Mouse (Mus musculus) spleen, postnatal 10 days (tissue): Measurements from ENCODE around the gene Ldah.

Experiments used
- DNase-seq, 2 experiments: peaks; one replicate each; pipeline ENCODE4 v3.0.0; 2021 to 2022; ENCODE audit warnings: low spot score in 2 of 2

Ldah gene

GRCm38 (mm10) chr12:8281225-8282017 is 73.5 kb downstream of the Ldah start:
- no peak for DNase-seq

DNA sequence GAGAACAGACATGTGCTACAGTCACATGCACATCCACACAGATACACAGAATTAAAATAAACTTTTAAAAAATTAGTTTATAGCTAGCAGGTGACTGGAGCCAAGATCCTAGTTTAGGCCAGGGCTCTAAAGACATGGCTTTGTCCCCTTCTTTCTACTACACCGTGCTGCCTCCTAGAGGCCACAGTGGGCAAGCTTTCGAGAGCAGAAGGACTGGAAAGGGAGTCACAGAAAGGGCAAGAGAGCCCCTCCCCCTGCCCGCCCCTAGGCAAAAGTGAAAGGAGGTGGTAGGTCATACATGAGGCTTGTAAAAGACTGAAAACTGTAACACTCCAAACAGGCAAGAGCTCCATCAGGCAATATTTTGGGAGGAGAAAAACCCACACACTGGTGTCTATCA is 80.1 kb downstream of the Ldah start:
- DNase-seq: no peak

DNA sequence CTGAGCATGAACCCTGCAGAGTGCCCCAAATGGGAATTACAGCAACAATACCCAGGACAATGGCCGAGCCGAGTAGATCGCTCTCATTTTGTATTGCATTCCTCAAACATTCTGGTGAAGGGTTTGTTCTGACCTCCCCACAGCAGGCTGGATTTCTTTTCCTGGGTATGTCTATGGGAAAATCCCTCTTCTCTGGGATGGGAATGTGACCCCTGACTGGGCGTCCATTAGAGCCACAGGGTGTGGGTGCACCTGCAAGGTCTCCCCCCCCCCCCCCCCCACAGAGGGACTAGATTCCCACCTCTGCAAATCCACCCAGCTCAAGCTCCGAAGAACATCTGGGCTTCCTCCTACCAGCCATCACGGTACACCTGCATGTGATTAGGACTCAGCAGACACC is 81.2 kb downstream of the Ldah start:
- no peak for DNase-seq

DNA sequence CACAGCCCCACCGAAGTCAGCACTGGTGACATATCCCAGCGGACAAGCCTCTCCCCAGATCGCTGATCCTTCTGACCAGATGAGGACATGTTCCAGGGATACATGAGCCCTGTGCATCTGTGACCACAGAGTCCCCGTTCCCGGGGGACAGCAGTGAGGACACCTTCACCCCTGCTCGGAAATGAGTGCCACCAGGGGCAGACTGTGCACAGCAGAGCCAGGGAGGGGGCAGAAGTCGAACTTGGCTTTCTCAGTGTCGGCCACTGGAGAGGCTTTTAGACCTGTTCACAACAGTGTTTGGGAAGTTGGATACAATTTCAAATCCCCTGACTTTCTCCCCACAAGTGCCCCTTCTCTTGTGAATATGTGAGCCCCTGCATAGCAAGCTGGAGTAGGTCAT is 81.6 kb downstream of the Ldah start:
- DNase-seq: no peak

- no peak for DNase-seq
These were observed 83.4 kb downstream of the Ldah start for GRCm38 (mm10) chr12:8291157-8291853.

- no peak for DNase-seq
These were observed 87.5 kb downstream of the Ldah start for GRCm38 (mm10) chr12:8295307-8295913.

DNA sequence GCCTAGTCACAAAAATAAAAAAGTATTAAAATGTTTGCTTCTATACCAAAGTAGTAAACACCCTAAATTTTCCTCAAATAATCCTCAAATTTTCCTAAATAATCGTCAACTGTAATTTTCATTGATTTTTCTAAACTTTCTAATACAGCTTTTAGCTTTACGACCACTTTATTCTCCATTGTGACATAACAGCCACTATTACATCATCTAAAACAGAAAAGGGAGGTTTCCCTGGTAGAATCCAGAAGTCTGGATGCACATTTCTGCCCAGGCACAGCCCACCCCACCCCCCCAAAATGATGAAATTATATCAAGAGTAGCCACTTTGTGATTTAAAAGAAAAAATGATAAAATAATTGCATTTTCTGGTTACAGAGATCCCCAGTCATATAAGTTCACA is 88.2 kb downstream of the Ldah start:
- no peak for DNase-seq

- no peak for DNase-seq
These were observed 89.8 kb downstream of the Ldah start for GRCm38 (mm10) chr12:8297586-8298214.

GRCm38 (mm10) chr12:8298361-8299142 is 90.6 kb downstream of the Ldah start:
- DNase-seq: no peak

- DNase-seq: no peak
These were observed 91.5 kb downstream of the Ldah start for GRCm38 (mm10) chr12:8299143-8300110.

DNA sequence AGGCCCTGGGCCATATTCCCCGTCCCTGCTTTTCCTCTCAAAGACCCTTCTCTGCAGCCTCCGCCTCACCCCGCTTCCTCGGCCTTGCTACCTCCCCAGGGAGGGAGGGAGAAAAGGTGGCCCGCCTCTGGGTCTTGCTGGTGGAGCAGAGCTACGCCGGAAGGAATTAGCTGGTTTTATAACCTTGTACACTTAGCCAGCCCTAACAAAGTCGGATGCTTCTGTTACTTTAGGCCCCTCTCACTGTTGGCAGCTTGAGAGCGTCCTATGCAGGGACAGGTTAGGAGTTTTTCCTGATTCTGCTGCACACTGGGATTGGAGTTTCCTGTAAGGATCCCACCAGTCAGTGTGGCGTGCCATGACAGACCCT is 92.2 kb downstream of the Ldah start:
- DNase-seq: no peak

DNA sequence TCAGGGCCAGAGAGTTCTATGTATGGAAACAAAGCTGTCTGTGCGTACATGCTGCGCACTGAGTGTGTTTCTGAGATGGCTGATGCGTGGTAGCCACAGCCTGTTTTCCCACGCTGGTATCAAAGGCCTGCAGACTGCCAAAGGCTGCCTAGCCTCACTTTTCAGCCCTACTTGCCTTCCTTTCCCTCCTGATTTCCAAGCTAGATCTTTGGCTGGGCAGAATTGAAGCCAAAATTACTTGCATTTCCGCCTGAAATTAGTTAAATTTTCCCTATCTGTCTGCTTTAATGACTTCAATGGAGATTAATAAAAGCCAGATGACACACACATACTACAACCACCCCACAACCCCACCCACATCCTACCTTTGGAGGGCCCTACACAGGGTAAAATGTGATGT is 92.6 kb downstream of the Ldah start:
- no peak for DNase-seq

DNA sequence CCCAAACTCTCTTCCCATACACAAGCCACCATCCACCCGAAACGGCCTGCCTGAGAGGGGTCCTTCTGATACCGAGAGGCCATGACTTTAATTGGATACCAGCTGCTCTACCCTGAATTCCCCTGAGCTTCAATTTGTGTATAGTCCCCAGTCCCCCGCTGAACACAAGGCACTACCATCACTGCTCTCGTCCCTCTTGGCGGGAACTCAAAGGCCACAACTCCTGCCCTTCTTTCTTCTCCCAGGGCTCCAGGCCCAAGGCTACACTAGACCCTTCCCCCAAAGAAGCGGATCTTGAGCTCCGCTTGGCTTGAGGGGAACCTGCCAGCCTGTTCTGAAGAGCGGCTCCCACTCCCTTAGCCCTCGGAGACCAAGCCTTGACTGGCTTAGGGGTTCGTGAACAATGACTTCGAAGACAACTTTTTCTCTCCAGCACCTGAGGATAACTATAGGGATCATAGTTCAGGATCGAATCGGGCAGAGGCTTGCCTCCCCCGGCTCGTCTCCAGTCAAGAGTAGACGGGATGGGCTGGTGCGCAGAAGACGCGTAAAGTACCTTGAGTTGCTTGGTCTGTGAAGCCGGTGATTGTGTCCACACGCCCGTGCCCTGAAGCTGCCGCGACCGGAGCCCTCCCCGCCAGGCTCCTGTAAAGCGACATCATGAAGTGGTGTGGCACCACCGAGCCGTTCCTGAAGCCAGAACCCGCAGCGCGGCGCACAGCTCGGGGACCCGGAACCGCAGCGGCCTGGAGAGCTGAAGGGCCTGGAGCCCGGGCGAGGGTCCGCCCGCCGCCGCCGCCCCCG is 93.3 kb downstream of the Ldah start:
- DNase-seq: no peak

- no peak for DNase-seq
These were observed 94.0 kb downstream of the Ldah start, which contains the start of gene Gdf7 for GRCm38 (mm10) chr12:8301841-8302431. Gene Gdf7, minus strand, starts transcription at chr12:8301954.

- no peak for DNase-seq
These were observed 97.4 kb downstream of the Ldah start for GRCm38 (mm10) chr12:8305258-8305657.

DNA sequence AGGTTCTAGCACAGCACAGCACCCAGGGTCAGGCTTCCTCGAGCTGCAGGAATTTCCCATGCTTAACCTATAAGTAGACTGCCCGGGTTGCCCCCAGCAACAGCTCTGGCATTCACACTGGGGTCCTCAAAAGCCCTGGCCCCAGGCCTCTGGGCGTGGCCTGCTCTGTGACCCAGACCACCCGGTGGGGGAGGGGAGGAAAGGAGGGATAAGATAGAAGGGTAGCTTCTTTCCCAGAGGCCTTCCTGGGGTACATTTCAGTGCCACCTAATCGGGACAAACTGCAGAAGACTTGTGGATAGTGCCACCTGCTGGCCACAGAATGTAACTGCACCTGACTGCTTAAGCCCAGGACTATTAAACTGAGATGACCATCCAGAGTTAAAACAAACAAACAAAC is 98.5 kb downstream of the Ldah start:
- DNase-seq: peak; percentile 39 to 69

GRCm38 (mm10) chr12:8306910-8307309 is 99.0 kb downstream of the Ldah start:
- no peak for DNase-seq

DNA sequence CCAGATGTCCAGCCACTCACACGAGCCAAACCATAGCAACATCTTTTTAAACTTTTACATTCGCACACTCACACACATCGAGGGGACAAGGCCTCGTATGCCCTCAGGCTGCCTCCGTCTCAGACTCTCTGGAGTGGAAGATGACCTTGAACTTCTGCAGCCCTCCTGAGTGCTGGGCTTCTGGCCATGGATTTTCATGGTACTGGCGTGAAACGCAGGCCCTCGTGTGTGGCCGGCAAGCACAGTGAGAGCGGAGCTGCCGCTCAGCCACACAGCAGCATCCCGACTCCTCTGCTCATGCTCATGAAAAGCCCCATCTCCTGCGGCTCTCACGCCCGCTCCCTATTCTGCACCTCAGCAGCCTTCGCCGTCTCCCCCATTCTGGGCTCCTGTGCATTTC is 103.1 kb downstream of the Ldah start:
- no peak for DNase-seq

GRCm38 (mm10) chr12:8312266-8312665 is 104.4 kb downstream of the Ldah start:
- no peak for DNase-seq
